Mouse (Mus musculus): Measurements from ENCODE around the gene Clec4a3.
"Not testable (repeated sequence)": the region's sequence is repeated elsewhere in the genome, so short reads cannot be mapped to it uniquely, and the experiment has no call there.

The Clec4a3 gene

GRCm38 (mm10) chr6:122952401-122952800 lies at the start of gene Clec4a3:
Gene Clec4a3 (plus strand): TSS chr6:122952515.
- no peak for DNase-seq (ENCODE audit: low spot score)

DNA sequence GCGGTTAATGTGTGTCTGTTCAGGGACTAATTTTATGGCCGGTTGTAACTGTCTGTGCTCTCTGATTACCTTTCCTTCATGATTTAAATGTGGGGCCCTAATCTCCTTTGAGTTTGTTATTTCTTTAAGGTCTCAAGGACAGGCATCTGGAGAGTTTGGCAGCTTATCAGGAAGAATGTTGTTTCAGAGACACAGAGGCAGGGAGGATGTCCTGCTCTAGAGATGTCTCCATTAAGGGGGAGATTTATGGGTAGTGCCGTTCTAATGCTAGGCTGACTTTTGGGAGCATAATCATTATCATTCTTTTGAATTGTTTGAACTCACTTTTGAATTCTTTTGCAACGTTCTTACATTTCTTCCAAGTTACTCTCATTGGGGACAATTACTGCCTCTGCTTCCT lies 32.4 kb upstream of the Clec4a3 start:
- DNase-seq (ENCODE audit: low spot score): no peak

- no peak for DNase-seq (ENCODE audit: low spot score)
Observed at GRCm38 (mm10) chr6:122921451-122921850, 30.9 kb upstream of the Clec4a3 start, which contains the start of gene Clec4a1. Gene Clec4a1 (plus strand): TSS chr6:122921848.

DNA sequence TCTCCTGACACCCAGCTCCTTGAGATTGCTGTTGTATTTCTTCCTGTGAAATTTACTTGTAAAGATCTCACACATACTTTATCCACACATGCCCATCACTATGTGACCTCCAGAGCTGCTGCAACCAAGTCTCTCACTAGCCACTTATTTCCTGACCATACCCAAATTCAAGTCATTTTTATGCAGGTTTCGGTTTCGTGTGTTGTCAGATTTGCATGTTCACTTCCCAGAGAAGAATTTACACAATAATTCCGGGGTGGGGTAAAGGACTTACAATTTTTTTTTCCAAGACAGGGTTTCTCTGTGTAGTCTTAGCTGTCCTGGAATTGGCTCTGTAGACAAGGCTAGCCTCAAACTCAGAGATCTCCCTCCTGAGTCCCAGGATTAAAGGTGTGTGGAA lies 17.5 kb upstream of the Clec4a3 start:
- no peak for DNase-seq (ENCODE audit: low spot score)

DNA sequence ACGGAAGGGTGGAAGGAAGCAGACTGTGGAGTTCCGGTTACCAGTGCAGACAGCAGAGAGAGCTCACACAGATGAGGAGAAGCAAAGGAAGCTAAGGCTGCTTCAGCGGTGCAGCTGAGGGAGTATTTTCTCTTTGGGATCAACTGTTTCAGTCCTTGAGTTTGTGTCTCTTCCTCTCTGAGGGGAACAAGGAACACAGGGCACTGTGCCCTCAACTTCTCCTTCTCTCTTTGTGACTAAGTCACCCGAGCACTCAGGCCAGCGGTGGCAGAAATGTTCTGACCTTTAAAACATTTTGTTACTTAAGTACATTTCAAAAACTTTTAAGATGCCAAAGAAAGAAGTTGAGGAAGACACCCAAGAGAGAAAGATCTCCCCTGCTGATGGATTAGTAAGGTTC lies 12.7 kb upstream of the Clec4a3 start:
- DNase-seq (ENCODE audit: low spot score): no peak

DNA sequence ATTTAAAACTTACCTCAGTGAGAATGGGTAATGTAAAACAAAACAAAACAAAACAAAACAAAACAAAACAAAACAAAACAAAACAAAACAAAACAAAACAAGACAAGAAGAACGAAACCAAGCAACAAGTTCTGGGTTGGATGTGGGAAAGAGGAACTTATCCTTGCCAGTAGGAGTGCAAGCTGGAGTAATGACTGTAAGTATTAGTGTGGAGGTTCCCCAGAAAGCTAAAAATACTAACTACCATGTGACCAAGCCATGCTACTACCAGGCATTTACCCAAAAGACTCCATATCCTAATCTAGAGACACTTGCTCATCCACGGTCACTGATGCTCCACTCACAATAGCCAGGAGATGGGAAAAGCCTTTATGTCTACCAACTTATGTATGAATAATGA lies 5.6 kb upstream of the Clec4a3 start:
- DNase-seq (ENCODE audit: low spot score): no peak

- no peak for DNase-seq (ENCODE audit: low spot score)
Observed at GRCm38 (mm10) chr6:122964562-122964961, 12.2 kb downstream of the Clec4a3 start.

DNA sequence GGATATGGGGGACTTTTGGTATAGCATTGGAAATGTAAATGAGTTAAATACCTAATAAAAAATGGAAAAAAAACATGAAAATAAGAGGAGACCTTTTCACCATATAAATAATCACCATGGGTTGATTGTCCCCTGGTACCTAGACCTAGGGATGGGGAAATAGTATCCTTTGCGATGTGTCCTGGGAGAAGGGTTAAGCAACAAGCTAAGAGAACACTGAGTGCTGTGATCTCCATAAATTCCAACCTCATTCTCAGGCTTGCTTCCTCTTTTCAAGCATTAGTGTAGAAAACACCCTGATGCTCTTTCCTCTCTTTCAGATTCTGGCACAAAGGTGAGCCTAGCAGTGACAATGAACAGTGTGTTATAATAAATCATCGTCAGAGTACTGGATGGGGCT lies 16.7 kb downstream of the Clec4a3 start:
- DNase-seq (ENCODE audit: low spot score): no peak

- DNase-seq (ENCODE audit: low spot score): no peak
Observed at GRCm38 (mm10) chr6:122989876-122990437, 37.6 kb downstream of the Clec4a3 start, which contains the start of gene Clec4a4. Gene Clec4a4 (plus strand): TSS chr6:122990367.

DNA sequence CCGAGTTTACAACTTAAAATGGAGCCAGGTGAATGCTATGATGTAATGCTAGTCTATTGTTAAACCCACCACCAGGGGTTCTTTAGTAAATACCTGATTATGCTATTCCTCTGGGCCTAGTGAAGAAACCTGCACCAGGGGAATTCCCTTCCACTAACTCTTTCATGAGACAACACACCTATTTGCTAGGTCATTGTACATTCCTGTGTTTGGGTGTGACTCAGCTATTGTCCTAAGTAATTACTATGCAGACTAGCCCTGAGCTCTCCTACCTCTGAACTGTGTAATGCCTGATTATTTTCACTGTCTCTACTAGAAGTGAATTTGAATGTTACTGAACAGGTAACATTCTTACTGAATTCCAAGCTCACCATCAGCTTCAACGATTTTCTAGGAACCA lies 52.4 kb downstream of the Clec4a3 start:
- not testable (repeated sequence) for DNase-seq (ENCODE audit: low spot score)

GRCm38 (mm10) chr6:123005591-123005990 lies 53.3 kb downstream of the Clec4a3 start:
- no peak for DNase-seq (ENCODE audit: low spot score)
